Mouse (Mus musculus) gastrocnemius, adult 8-10 months (tissue): ENCODE measurements around the gene Mfsd4b2. TPM values are rescaled to one million over a fixed set of nuclear protein-coding genes. Genes with fewer than 3 reads are reported as not detected.
"Not testable (repeated sequence)": the region's sequence is repeated elsewhere in the genome, so short reads cannot be mapped to it uniquely, and the experiment has no call there.

Experiments
- DNase-seq, 2 experiments: peaks; one replicate each; pipeline ENCODE4 v3.0.0; 2022; ENCODE audit warnings: low spot score in 2 of 2
- total RNA-seq, 4 experiments: library from RNA; stranded (reverse); gene quantifications; 2 replicates each; pipeline ENCODE4 v1.2.4; 2022

Gene Mfsd4b2
- under 1 TPM in 2 of 4 experiments, not detected in 2; 0.11 to 0.17 TPM for total RNA-seq

DNA sequence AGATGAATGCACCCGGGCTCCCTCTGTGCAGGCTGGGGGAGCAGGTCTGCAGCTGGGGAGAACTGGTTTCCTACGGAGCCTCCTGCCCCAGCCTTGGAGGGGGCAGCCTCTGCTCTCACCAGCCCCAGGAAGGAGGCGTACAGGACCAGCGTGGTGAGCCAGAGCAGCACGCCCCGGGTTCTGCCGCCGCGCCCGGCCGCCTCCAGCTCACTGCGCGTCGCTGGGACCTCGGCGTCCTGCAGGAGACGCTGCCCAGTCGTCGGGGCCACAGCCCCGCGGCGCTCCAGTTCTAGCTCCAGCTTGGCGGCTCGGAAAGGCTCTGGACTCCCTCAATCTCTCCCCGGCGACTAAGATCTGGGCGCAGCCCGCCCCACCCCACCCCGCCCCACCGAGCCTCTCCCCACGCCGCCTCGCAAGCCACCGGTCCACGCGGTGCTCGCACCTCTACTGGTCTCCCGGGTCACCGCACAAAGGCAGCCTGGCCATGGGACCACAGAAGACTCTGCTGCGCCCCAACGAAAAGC, at the start of gene Mfsd4b2:
Mfsd4b2 (minus strand) TSS at position 308 of the 524 bp plus-strand sequence.
- no peak for DNase-seq

DNA sequence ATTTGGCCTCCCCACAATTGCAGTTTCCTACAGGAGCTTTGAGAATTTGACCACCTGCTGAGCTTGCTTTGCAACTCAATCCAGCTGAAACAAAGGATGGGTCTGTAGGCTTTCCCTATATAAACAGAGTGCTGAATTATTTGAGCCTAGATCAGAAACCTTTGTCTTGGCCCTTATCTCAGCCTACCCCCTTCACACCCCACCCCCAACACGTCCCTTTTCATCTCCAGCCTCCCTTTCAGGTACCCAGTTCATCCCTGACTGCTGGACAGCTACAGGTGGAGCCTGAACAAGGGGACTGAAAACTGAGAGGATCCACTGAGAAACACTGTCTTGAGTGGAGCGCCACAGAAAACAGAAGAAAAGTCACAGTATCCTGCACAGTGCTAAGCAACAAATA, 49.0 kb upstream of the Mfsd4b2 start:
- DNase-seq, result no peak

DNA sequence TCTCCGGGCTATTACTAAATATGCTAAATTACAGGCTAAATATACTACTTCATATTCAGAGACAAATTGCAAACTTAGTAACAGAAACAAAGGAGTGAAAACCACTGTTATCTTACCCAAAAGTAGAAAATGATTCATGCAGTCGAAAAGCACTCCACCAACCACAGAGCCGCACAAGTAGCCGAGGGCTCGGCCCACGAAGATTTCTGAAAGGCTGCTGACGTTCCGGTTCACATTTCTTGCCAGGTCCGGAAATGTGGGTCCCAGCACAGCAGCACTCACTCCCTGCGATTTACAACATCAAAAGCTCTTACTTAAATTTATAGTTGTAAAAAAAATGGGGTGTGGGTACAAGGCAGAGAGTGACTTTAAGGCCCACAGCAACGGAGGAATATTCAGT, 48.3 kb upstream of the Mfsd4b2 start:
- no peak for DNase-seq

DNA sequence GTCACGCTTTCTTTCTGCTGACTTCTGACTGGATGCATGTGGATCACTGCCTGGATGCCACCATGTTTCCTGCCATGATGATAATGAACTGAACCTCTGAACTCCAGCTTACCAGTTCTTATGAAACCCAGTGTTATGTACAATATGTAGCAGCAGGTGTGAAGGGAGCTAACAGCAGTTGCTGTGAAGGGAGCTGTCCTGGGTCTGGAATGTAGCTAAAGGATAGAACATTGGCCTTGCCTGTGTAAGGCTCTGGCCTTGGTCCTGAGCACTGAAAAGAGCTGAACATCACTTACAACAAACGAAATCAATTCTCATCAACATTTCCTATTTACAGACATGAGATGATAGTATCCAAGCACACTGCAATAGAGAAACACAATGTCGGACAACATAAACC, 40.8 kb upstream of the Mfsd4b2 start:
- no peak for DNase-seq

DNA sequence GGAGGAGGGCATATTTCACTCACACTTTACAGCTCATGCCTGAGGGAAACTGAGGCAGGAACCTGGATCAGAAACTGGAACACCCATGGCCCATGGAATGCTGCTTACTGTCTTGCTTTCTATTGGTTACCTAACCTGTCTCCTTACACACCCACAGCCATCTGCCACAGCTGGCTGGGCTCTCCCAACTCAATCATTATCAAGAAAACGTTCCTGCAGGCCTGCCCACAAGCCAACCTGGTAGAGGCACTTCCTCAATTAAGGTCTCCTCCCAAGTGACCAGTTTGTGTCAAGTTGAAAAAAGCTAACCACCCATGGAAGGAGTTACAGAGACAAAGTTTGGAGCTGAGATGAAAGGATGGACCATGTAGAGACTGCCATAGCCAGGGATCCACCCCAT, 35.2 kb upstream of the Mfsd4b2 start:
- DNase-seq, result no peak

DNA sequence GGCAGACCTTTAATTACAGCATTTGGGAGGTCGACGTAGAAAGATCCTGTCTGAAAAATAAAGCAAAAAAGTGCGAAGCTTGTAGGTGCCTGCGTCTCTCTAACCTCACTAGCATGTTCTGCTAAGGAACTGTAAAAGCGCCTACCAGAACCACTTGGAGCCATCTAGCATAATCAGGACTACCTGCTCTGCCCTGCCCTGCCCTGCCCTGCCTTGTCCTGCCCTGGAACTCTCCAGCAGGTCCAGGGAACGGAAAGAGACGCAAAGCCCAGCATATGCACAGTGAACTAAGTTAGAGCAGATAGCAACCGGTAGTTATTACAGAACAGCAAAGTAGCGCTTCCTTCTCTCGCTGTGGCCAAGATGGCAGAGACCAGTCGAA, 33.7 kb upstream of the Mfsd4b2 start:
- DNase-seq, result no peak

DNA sequence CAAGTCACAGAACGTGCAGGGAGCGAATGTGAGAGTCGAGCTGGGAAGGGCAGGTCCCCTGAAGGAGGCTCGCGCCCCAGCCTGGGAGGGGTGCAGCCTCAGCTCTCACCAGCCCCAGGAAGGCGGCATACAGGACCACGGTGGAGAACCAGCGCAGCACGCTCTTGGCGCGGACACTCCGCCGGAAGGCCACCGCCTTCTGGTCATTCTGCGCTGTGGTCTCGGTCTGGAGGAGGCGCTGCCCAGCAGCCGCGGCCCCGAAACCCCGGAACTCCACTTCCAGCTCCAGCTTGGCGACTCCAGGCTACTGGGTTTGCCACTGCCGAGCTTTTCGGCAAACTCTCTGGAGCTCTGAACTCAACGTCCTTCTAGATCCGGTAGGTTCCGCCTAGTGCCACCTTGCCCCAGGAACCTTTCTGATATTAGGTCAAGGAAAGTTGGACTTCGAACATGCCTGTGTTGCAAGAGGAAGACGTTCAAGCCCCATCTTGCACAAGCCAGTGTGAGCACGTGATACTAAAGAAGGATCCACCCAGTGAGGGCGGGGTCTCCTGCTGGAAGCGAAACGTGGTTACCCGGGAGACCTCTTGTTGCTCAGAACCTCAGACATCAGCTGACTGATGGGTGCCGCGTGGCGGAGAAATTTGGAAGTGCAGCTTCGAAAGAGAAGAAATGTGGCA, 33.2 kb upstream of the Mfsd4b2 start, which contains the start of gene Mfsd4b3:
Mfsd4b3 (minus strand) TSS at position 393 of the 680 bp plus-strand sequence.
- DNase-seq, result peak; percentile 97 to 98

DNA sequence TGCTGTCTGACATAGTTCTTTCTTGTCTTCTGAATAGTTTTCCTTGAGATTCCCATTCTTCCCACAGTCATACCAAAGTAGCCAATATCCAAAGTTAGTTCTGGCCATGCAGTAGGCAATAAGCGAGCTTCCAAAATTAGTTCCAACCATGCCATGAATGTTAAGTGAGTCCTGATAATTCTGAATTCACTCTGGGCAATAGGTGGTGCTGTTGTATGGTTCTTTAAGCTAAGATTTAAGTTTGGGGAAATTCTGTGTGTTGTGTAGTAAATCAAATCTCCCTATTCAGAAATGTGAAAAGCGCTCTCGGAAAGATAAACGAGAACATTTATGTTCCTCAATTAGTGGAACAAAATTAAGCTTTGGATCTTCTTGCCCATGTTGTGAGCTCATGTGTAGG, 31.5 kb upstream of the Mfsd4b2 start:
- no peak for DNase-seq

DNA sequence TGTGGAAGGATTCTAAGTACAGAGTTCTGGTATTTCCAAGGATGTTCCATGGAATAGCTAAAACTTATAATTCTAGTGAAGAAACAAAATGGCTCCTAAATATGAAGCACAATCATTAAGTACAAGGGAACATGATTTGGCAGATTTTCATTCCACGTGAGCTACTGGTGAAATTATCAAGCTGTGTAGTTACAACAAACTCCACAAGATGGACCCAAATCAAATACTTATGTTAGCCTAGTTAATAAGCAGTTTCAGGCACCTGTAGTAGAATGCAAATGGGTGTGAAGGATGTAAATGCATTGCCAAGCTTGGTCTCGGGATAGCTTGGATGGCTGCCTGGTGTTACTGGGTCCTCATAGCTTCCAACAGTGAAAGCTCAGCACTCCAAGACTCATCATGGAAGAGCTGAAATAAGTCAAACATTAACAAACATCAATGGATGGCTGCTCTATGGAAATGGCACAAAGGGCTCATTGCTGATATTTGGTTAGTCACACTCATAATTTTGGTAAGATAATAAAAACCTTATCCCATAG, 29.7 kb upstream of the Mfsd4b2 start:
- DNase-seq, result no peak

DNA sequence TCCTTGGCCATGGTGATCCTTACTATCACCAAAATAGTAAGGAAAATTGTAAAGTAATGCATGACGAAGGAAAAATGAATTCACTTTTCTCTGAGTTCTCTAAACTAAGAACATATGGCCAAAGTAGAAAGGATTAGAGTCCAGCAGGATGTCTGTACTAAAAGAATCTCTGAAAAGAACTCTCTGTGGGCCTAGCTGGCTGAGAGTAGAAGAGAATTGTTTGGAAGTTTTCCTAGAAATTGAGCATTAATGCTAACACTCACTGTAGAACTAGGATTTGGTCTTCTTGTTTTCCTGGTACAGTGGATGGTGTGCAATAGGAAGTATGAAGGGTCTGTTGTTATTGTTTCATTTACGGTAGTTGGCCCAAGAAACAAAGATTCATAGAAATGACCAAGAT, 28.4 kb upstream of the Mfsd4b2 start:
- DNase-seq, result no peak

DNA sequence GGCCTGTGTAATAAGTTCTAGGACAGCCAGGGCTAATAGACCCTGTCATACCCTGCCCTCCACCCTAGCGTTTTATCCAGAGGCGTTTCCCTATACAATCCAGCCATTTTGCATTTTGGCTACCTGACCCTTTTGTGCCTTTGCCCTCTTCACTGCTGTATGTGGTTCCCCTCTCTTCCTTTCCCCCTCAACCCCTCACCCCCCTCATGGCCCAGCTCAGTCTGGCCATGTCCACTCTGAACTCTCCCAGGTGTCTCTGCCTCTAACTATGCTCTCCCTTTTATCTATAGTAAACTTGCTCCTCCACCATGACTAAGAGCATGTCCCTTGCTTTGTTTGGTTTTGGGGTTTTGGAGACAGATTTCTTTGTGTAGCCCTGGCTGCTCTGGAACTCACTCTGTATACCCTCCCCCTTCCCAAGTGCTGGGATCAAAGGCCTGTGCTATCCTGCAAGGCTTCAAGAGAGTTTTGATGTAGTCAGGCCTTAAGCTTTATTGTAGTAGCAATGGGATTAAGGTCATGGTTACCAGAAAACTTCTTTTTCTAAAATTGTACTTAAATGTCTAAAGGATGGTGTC, 22.7 kb upstream of the Mfsd4b2 start:
- DNase-seq, result no peak

DNA sequence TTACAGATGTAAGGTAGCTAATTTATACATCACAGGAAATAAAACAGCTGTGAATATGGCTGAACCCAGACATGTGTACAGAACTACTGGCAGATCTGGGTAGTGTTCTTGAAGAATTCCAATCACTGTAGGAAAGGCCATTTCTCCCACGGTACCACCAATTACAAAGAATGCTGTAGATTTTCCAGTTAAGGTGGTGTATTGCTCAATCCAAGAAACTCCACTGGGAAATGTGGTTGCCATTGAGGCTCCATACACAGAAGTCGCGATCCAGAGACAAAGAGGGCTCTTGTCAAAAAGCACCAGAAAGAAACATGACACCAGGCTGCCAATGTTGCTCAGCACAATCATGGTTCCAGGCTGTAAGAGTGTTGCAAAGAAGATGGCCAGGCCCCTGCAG, 20.5 kb upstream of the Mfsd4b2 start:
- DNase-seq, result not testable (repeated sequence)

DNA sequence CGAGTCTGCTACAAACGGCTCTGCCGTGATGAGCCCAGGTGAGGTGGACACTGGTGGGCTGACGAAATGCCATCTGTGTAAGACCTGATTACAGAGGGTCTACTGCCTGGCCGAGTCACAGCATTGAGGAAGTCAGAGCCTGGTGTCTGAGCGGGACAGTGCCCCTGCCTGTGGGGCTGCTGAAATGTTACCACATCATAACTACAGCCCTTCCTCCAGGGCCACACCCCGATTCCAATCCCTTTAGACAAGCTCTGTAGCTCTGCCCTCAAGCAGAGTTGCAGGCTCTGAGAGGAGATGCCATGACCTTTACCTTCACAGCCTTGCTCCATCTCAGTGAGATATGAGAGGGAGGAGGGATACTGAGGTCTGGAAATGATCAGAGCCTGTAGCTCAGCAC, 9.8 kb upstream of the Mfsd4b2 start:
- DNase-seq, result no peak

DNA sequence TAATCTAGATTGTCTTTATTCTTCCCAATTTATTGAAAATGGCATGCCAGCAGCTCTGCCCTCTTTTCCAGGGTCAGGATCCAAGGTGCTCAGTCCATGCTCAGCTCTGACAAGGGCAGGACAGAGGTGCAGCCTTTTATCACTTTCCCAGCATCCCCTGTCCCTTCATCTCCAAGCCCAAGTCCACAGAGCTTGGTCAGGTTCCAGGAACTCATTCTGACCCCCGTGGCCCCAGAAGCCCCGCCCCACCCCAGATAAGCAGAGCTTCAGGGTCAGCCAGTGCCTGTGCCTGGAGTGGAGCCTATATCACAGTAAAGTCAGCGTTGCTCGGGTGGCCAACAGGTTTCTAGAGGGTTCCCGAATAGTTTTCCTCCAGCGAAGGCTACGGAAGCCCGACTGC, 2.2 kb downstream of the Mfsd4b2 start:
- not testable (repeated sequence) for DNase-seq

DNA sequence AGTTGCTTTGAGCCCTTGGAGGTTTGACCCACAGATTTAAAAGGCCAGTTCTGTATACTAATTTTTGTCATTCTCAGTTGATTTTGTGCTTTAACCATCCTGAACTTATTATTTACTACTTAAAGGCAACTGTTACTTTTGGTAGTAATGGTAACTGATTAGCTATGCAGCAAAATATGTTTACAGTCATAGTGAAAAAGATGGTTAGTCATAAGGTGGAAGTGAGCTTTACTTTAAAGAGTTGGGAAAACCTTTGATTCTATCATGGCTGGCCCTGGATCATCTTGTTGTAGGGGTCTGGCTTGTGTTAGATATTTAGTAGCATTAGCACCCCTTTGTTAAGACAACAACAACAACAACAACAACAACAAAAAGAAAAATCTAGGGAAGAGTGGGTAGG, 14.1 kb downstream of the Mfsd4b2 start:
- DNase-seq, result no peak

DNA sequence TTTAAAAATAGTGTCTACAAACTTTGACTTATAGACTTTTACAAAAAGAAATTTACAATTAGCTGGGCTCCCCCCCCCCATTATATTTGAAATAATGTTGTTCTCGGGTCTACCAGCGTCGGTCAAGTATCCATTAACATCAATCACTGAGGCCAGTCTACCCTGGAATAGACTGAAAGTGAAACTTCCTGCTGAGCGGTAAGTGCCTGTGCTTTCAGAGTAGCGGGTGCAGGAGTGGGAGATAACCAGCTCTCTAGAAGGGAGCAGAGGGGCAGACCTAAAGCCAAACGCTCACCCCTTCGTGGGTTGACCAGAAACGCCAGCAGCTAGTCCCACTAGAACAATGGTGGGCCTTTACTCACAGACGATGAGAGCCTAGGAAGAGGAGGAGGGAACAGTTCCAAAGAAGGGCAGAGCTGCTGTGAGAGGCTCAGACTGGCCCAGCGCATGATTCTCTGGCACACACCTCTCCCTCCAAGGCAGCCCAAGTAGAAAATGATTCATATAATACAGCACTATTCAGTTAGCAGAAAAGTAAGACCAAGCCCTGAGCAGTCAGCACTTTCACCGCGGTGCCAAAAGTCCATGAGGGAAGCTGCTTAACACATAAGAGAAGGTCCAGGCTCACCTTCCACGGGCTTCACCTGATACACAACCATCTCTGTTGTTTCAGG, 17.8 kb downstream of the Mfsd4b2 start:
- DNase-seq, result no peak

DNA sequence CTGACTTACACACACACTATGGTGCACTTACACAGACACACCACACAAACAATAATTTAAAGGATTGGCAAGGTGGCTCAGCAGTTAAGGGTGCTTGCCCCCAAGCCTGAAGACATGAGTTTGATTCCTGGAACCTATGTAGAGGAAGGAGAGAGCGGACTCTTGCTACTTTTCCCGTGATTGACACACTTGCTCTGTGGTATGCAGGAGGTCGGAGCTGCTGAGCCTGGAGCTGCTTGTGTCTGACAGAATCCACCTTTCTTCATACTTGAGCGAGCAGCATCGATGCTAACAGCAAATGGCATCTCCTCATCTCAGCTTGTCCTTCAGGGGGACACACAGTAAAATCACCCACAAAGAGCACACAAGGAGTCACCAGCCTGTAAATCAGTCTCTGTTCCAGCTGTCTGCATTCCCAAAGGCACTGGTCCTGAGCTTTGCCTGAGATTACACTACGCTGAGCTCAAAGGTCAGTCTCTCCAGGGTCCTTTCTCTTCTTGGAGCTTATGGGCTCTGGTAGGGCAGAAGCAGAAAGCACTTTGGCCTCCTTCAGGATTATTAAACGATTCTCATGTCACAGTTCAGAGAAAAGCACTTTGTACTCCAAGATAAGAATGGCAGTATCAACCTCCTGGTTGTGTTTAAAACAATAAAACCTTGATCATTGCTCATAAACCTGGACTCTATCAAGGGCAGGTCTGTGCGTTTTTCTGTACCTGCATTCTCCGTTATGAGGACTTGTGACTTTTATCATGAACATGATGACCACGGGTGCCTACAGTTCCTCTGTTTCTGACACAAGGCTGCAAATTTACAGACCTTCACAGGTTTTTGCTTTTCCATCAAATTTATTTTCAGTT, 19.7 kb downstream of the Mfsd4b2 start:
- no peak for DNase-seq

DNA sequence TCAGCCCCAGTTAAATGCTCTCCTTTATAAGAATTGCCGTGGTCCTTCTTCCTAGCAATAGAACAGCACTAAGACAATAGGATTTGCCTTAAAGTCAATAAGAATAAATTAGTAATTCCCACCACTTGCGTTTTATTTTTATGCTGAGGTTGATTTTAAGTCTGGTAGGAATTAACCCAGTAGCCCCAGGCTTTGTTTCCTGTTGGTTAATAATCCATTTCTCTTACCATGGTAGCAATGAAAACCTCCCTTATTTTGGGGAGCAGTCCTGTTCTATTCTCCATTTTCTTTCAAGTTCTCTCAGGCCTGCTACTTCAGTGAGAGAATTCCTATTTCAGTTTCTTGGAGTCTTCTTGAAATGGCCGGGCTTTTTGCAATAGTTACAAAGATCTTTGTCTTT, 22.5 kb downstream of the Mfsd4b2 start:
- no peak for DNase-seq

DNA sequence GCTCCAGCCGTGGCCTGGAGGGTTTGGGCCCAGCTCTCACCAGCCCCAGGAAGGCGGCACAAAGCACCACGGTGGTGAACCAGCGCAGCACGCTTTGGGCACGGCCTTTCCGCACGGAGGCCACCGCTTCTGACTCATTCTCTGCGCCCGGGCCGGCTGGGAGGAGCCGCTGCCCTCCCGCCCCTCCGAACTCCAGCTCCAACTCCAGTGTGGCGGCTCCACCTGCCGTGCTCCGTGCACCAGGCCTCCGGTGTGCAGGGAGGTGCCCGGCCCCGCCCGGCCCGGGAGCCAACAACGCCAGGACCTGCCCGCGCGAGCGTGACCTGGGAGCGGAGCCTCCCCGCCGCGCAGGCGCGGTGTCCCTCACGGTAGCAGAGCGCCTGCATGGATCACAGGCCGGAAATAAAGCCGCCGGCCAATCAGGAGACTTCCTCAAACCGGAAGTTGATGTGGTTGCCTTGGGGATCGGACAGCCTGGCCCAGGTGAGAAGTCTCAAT, 27.8 kb downstream of the Mfsd4b2 start, which contains the start of gene Mfsd4b4:
Mfsd4b4 (minus strand) TSS at position 365 of the 498 bp plus-strand sequence.
- peak; percentile 74 to 82 for DNase-seq

DNA sequence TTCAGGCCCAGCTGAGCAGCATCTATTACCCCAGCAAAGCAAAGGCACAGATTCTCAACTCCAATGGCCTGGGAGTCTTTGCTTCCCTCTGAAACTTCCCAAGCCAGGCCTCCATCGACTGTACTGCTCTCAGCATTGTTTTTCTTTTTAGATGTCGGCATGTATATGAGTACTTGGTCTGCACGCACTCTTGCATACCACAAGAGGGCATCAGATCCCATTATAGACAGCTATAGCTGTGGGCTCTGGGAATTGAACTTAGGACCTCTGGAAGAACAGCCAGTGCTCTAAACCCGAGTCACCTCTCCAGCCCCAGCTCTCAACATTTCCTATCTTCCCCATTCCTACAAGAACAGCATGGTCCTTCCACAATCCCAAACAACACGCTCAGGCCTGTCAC, 30.2 kb downstream of the Mfsd4b2 start:
- no peak for DNase-seq
